Mouse (Mus musculus) spleen, adult 2 months (tissue): ENCODE data around the gene Ern1. TPM values are rescaled to one million over a fixed set of nuclear protein-coding genes. Genes with fewer than 3 reads are reported as not detected.

Experiments used
- DNase-seq, 2 experiments: peaks; one replicate each; pipeline versions ENCODE4 v3.0.0 to v3.0.0-alpha.2; 2012 to 2021; ENCODE audit warnings: low spot score in 2 of 2, low read depth in 1 of 2
- H3K27ac ChIP-seq: fragments of 200-500 bp; 2 replicates; pipeline ENCODE4 v1.5.1; 2012; ENCODE audit warnings: low read length, inconsistent platforms; ENCODE audit not compliant: insufficient read depth
- H3K27me3 ChIP-seq: fragments of 200-500 bp; 2 replicates; pipeline ENCODE4 v1.6.1; 2012; ENCODE audit warnings: mild to moderate bottlenecking, moderate library complexity, low read length, inconsistent platforms; ENCODE audit not compliant: control insufficient read depth, insufficient read depth
- H3K36me3 ChIP-seq: fragments of 200-500 bp; 2 replicates; pipeline ENCODE4 v1.6.1; 2012; ENCODE audit warnings: mild to moderate bottlenecking, low read length, inconsistent platforms; ENCODE audit not compliant: control insufficient read depth, insufficient read depth
- H3K4me1 ChIP-seq: fragments of 200-500 bp; 2 replicates; pipeline ENCODE4 v1.6.1; 2011; ENCODE audit warnings: inconsistent platforms; ENCODE audit not compliant: control insufficient read depth, insufficient read depth, insufficient read length
- H3K4me3 ChIP-seq: fragments of 200-500 bp; 2 replicates; pipeline ENCODE4 v1.5.1; 2011; ENCODE audit warnings: mild to moderate bottlenecking, inconsistent platforms; ENCODE audit not compliant: insufficient read depth, insufficient read length; ENCODE audit errors: extremely low read depth
- CTCF ChIP-seq: fragments of 200-500 bp; IDR thresholded peaks from 2 replicates; pipeline ENCODE4 v1.5.1; 2011; ENCODE audit warnings: mild to moderate bottlenecking, inconsistent platforms; ENCODE audit not compliant: insufficient read depth, insufficient read length, insufficient replicate concordance; ENCODE audit errors: extremely low read depth
- POLR2A ChIP-seq: fragments of 200-500 bp; IDR thresholded peaks from 2 replicates; pipeline ENCODE4 v1.6.1; 2011; ENCODE audit warnings: low read depth, low read length, inconsistent platforms
- WGBS: fragments of 180-500 bp; shearing (Covaris S2); methylation state at CpG from one replicate; pipeline ENCODE4 v1.1.7; 2018; 5-methylcytosine and 5-hydroxymethylcytosine counted together
- polyA plus RNA-seq: library from polyadenylated mRNA; depleted of rRNA; stranded (reverse); fragments of >200 nt; gene quantifications from 2 replicates; pipeline ENCODE4 v1.2.3, GENCODE M21; 2012; rRNA removed

The Ern1 gene
- 12.7 and 18.1 TPM in 2 replicates for polyA plus RNA-seq

DNA sequence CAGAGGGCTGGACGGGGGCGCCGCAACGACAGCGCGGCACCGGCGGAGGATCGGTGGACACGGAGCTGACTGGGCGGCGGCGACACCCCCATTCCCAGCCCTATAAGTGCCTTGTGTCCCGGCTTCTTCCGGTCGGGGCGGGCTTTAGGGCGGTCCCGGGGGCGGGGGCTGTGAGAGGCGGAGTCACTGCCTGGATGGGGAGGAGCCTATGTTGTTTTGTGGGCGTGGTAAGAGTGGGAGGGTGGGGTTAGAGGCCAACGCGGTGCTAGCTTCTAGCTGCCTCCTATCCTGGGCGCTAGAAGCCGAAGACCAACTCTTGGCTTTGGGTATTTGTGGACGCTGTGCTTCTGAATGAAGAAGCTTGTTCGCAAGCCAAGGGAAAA, at the start of gene Ern1:
Ern1 (minus strand) TSS at position 120 of the 383 bp plus-strand sequence.
- Histone ChIP-seq H3K27ac (peak within 1 kb of the TSS; percentile 48), H3K4me3 (peak within 1 kb of the TSS; percentile 80), H3K4me1 (no peaks in the 10 kb centered on the region), H3K27me3 (peaks cover 9% of the 10 kb centered on the region), H3K36me3 (no peaks in the 10 kb centered on the region)
- DNase-seq: peak; percentile 81 to 93
- no peak for TF ChIP-seq CTCF
- peak; percentile 91 for TF ChIP-seq POLR2A
- 0% methylated on average over 28 of the region's 28 CpGs for whole genome bisulfite sequencing

DNA sequence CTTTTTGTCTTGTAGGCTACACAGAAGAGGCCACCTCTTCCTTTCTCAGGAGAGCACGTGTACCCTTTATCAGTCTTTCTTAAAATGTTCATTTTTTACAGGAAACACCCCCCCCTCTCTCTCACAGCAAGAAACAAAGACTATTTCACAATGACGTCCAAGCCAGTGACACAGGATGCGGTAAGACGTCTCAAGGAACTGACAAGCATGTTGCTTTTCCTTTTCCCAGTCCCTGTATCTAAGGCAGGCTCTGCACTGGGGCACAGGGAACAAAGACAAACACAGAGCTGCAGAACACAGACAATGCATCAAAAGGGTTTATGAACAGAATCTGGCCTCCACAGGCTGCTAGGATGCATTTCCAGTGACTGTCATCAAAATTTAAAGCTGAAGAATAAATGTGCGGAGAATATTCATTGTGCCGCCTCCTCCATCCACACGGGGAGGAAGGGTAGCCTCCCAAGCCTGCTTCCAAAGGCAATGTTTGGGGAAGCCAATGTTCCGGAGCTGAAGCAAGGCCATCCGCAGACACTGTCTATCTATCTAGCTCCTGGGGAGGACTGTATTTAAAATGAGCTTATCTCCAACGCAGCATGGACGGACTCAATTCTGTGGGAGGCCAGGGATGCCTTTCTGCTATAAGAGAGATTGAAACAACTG, 48.7 kb upstream of the Ern1 start:
- WGBS: 59% methylated on average over 11 of the region's 11 CpGs
- Histone ChIP-seq H3K4me3 (no peak overlapping the region), H3K27ac (peak overlapping the region; percentile 72), H3K27me3 (no peaks in the 10 kb centered on the region), H3K4me1 (peaks cover 2% of the 10 kb centered on the region; the same call in 1 of the 2 replicates), H3K36me3 (peaks cover 2% of the 10 kb centered on the region; the same call in 1 of the 2 replicates)
- DNase-seq: peak in 1 of 2 experiments; percentile 72
- TF ChIP-seq CTCF: no peak
- no peak for TF ChIP-seq POLR2A

DNA sequence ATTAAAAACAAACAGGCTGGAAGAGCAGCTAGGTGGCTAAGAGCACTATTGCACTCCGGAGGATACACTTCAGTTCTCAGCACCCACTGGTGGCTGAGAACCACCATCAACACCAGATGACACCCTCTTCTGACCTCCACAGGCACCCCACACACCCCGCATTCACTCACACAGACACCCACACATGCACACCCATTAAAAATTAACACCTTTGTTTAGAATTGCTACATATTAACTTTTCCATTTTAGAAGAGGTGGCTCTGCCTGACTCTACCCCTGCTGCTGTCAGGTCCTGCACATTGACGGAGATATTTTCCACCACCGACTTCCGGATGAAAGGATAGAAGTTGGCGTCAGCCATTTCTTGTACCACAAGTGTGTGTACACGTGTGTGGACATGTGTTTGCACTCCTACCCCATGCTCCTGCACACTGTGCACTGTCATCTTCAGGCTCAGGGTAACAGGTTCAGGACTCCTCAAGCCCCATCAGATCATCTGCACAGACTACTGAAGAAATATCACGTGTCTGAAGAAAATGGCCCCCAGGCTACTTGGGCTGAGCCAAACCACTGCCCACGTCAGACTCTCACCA, 48.1 kb upstream of the Ern1 start:
- H3K27me3 ChIP-seq: no peaks in the 10 kb centered on the region
- no peak overlapping the region for H3K4me3 ChIP-seq
- no peak for DNase-seq
- WGBS: 75% methylated on average over 9 of the region's 9 CpGs
- peaks cover 2% of the 10 kb centered on the region; the same call in 1 of the 2 replicates for H3K36me3 ChIP-seq
- TF ChIP-seq CTCF (no peak), POLR2A (no peak)
- peak overlapping the region; percentile 72 for H3K27ac ChIP-seq
- H3K4me1 ChIP-seq: peaks cover 2% of the 10 kb centered on the region; the same call in 1 of the 2 replicates

DNA sequence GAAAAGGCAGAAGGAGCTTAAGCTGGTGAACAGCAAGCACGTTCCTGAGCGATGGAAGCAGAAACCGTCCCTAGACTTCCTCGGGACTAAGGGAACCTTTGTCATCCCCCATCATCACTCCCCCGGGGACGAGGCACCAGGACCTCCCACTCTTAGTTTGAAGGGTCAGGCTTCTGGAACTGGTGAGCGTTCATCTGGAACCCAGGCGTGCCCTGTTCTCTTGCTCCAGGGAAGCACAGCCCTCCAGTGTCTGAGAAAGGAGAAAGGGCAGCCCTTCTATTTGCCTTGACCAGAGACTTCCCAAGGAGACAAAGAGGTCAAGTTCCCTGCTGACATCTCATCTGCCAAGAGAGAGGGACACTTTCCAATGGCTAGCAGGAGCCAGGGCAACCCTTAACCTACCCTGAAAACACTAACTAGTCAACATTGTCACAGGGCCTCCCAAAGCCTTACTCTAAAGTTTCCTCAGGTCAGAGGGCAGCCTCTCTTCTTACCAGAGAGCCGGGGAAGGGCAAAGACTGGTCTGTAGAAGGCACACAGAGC, 44.7 kb upstream of the Ern1 start:
- TF ChIP-seq POLR2A (no peak), CTCF (no peak)
- no peak for DNase-seq
- WGBS: 88% methylated on average over 9 of the region's 9 CpGs

DNA sequence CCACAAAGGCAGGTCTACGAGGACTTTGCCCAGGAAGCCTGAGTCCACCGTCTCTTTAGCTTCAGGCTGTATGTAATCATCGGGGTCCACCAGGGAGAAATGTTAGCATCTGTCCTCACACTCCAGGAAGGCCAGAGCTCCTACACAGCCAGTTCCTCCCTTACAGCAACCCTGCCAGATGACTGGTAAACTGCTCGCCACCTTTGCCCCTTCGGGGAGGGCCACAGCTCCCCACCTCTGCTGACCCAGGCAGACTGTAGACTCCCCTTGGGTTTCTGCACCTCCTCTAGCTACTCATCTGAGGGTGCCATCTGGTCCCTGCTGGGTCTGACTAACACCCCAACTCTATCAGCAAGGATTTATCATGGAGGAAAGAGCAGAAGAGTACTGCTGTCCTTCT, 42.1 kb upstream of the Ern1 start:
- H3K4me3 ChIP-seq: no peak overlapping the region
- no peaks in the 10 kb centered on the region for H3K27me3 ChIP-seq
- TF ChIP-seq CTCF (no peak), POLR2A (no peak)
- H3K27ac ChIP-seq: no peak overlapping the region
- H3K4me1 ChIP-seq: no peaks in the 10 kb centered on the region
- WGBS: 87% methylated on average over 5 of the region's 5 CpGs
- DNase-seq: no peak
- peaks cover 2% of the 10 kb centered on the region; the same call in 1 of the 2 replicates for H3K36me3 ChIP-seq

More for the DNA sequence above, 44.7 kb upstream of the Ern1 start:
- Histone ChIP-seq H3K27ac (no peak overlapping the region), H3K36me3 (peaks cover 2% of the 10 kb centered on the region; the same call in 1 of the 2 replicates), H3K27me3 (no peaks in the 10 kb centered on the region), H3K4me3 (no peak overlapping the region), H3K4me1 (no peaks in the 10 kb centered on the region)

DNA sequence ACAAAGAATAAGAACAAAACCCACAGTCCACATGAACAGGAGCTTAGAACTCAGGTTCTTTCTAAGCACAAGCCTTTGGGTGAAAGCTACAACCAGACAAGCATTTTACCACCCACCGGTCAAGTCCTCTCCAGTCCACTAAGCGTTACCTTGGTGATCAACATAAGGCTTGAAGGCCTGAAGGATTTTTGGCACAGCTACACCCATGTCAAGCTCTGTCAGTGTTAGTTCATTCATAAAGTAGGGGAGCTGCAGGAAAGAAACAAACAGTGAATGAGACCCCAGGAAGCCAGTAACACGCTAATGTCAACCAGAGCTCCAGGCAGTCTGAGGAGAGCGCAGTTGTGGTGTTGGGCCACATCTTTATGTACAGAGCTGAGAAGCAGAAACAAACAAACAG, 41.5 kb upstream of the Ern1 start:
- no peak overlapping the region for H3K27ac ChIP-seq
- peaks cover 2% of the 10 kb centered on the region; the same call in 1 of the 2 replicates for H3K36me3 ChIP-seq
- no peak for DNase-seq
- H3K4me3 ChIP-seq: no peak overlapping the region
- H3K4me1 ChIP-seq: no peaks in the 10 kb centered on the region
- TF ChIP-seq POLR2A (no peak), CTCF (no peak)
- WGBS: 99% methylated on average over 4 of the region's 4 CpGs
- no peaks in the 10 kb centered on the region for H3K27me3 ChIP-seq
